Mouse (Mus musculus) left cerebral cortex, adult 11 months (tissue): ENCODE data around the gene Slc6a14.

Source experiments
- DNase-seq: peaks from one replicate; pipeline ENCODE4 v3.0.0; 2022; ENCODE audit warnings: low spot score

Gene Slc6a14

GRCm38 (mm10) chrX:21714829-21715228 is at the start of gene Slc6a14:
Gene Slc6a14, plus strand, starts transcription at chrX:21714896.
- no peak for DNase-seq

- DNase-seq = no peak
Measured at GRCm38 (mm10) chrX:21670896-21671295, 43.8 kb upstream of the Slc6a14 start.

- DNase-seq = no peak
Measured at GRCm38 (mm10) chrX:21695220-21695619, 19.5 kb upstream of the Slc6a14 start.

DNA sequence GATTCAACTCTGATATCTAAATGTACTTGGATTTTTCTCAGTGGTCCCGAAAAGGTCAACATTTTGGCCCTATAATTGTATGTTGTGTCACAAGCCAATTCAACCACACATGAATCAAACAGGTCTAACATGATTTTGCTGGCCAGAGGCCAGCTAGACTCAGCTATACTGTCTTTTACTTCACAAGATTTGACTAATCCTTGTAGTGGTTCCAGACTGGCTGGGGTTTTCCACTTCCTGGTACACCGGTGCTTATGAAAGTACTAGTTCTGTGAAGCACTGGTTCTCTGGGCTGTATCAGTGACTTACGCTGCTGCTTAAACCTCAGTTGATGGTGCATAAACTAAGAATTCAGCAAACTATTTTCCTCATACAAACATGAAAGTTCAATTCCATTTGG is 19.0 kb upstream of the Slc6a14 start:
- DNase-seq = no peak

DNA sequence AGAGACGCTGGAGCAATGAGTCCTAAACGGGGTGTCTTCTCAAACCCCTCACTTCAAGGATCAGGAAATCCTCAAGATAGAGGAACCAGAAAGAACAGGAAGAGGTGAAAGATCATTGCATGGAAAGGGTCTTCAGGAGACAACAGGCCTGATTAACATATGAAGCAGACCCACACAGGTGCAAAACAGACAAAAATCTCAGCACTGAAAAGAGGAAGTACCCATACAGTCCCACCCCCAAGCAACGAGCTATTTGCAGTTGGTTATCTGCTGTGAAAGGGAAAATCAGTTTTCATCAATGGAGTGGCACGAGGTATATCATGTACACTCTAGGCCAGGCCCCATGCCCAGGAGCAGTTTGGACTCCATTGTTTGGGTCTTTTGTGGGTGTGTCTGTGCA is 13.1 kb upstream of the Slc6a14 start:
- no peak for DNase-seq

DNA sequence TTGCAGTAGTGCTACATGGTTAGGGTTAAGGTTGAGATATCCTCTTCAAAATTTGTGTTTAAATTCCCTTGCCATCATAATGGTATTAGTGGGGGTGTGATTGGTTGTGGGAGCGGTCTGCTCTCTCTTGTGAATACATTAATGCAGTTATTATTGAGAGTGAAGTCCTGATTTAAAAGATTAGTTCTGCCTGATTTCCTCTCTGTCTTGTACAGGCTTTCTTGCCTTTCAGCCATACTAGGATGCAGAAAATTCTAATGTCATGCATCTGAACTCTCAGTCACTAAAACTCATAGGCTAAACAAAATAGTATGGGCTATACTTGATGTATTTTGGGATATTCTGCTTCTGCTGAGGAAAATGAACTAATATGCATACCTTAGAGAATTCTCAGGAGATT is 10.2 kb upstream of the Slc6a14 start:
- no peak for DNase-seq

DNA sequence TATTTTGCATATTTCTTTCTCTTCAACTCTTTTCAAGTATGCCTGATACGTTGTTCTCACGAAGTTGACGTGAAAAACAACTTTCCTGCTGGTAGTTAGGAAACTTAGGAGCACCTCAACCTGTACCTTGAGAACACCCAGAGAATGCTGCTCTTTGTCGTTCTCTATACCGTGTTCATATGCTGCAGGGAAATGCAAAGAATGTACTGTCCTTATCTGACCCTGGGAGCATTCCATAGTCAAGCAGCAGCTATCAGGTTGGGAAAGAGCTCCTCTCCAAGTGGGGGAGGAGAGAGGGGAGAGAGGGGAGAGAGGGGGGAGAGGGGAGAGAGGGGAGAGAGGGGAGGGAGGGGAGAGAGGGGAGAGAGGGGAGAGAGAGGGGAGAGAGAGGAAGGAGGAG is 597 bp downstream of the Slc6a14 start:
- no peak for DNase-seq

GRCm38 (mm10) chrX:21716885-21717284 is 2.2 kb downstream of the Slc6a14 start:
- DNase-seq = no peak

DNA sequence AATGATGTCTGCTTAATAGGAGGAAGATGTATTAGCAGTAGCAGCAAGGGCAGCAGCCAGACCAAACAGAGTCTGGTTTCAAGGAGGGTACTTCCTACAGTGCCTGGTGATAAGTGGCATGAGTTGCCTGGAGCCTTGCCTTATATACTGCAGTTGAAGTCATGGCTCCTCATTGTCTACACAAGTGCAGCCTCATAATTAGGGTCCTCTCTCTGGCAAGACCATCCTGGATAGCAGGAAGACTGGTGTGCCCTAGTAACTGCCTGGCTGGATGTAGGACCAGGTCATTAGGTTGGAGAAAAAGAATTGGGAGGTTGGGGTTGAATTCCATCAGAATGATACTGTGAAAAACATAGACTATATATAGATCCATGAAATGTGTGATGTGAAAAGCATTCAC is 30.3 kb downstream of the Slc6a14 start, which contains the start of gene Gm28269:
Gene Gm28269, minus strand, starts transcription at position 101 of the 400 bp plus-strand sequence.
- no peak for DNase-seq
